Mouse (Mus musculus) MN1 (cell line): ENCODE results near the gene Gm21173.
"Not testable (repeated sequence)": the region's sequence is repeated elsewhere in the genome, so short reads cannot be mapped to it uniquely, and the experiment has no call there.

Experiments
- DNase-seq: peaks from one replicate; pipeline ENCODE4 v3.0.0-alpha.2; 2016; ENCODE audit warnings: low spot score

The Gm21173 gene

DNA sequence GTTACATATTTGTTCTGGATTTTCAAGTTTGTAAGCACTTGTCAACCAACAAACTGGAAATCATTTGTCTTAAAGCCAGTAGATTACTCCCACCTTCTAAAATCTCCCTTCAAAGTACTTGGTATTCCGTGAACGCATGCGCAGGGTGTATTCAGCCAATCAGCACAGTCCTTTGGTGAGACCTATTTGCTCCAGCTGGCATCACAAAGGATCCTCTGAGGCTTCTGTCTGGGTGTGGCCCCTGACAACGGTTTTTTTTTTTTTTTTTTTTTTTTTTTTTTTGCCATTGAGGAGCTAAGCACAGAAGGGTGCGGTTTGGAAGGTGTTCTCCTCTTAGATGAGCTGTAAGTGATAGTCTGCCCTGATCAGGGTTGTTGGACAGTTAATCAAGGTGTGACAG lies at the start of gene Gm21173:
Gm21173 (plus strand) TSS at position 301 of the 400 bp plus-strand sequence.
- not testable (repeated sequence) for DNase-seq
